Mouse (Mus musculus): ENCODE results near the gene Tle3.
A peak's percentile ranks its signal among the peaks of the same experiment; 100 is the strongest.

Tle3 gene

GRCm38 (mm10) chr9:61439092-61439491 lies 66.9 kb downstream of the Tle3 start:
- DNase-seq, result no peak

- no peak for DNase-seq
Measured at GRCm38 (mm10) chr9:61439979-61440378, 67.8 kb downstream of the Tle3 start.

GRCm38 (mm10) chr9:61441206-61441913 lies 69.2 kb downstream of the Tle3 start:
- DNase-seq, result no peak

- DNase-seq, result no peak
Measured at GRCm38 (mm10) chr9:61442951-61443630, 70.9 kb downstream of the Tle3 start.

GRCm38 (mm10) chr9:61445151-61445550 lies 73.0 kb downstream of the Tle3 start:
- no peak for DNase-seq

GRCm38 (mm10) chr9:61445711-61446222 lies 73.6 kb downstream of the Tle3 start:
- DNase-seq, result no peak

- no peak for DNase-seq
Measured at GRCm38 (mm10) chr9:61446965-61447364, 74.8 kb downstream of the Tle3 start.

GRCm38 (mm10) chr9:61449363-61449904 lies 77.3 kb downstream of the Tle3 start:
- DNase-seq, result no peak

GRCm38 (mm10) chr9:61452081-61452480 lies 79.9 kb downstream of the Tle3 start:
- no peak for DNase-seq

GRCm38 (mm10) chr9:61455861-61456261 lies 83.7 kb downstream of the Tle3 start:
- peak; percentile 16 for DNase-seq

- DNase-seq, result no peak
Measured at GRCm38 (mm10) chr9:61456441-61457161, 84.4 kb downstream of the Tle3 start.

GRCm38 (mm10) chr9:61457162-61457523 lies 85.0 kb downstream of the Tle3 start:
- DNase-seq, result no peak

GRCm38 (mm10) chr9:61461859-61462258 lies 89.7 kb downstream of the Tle3 start:
- no peak for DNase-seq

GRCm38 (mm10) chr9:61467436-61467835 lies 95.3 kb downstream of the Tle3 start:
- no peak for DNase-seq

All from kidney, adult 18-20 months (tissue).